Mouse (Mus musculus) stomach, postnatal 0 days (tissue): Measurements from ENCODE around the gene Gucy2d. TPM values are rescaled to one million over a fixed set of nuclear protein-coding genes. Genes with fewer than 3 reads are reported as not detected.

ENCODE experiments used
- ATAC-seq: fragments of 200-750 bp; cut with Nextera tagmentation; 2 replicates; pipeline ENCODE4 v1.8.0; 2017; ENCODE audit not compliant: low FRiP score, low TSS enrichment
- DNase-seq: peaks from one replicate; pipeline ENCODE4 v3.0.0-alpha.2; 2016; ENCODE audit warnings: low spot score
- H3K27ac ChIP-seq: fragments of 300-500 bp; sonication (generic); replicated peaks from 2 replicates; pipeline ENCODE4 v1.5.1; 2014; ENCODE audit warnings: mild to moderate bottlenecking, control low read depth
- H3K27me3 ChIP-seq: fragments of 300-500 bp; sonication (generic); 2 replicates; pipeline ENCODE4 v1.6.1; 2014; ENCODE audit warnings: low read length; ENCODE audit not compliant: control insufficient read depth, insufficient read depth
- H3K36me3 ChIP-seq: fragments of 300-500 bp; sonication (generic); 2 replicates; pipeline ENCODE4 v1.6.1; 2014; ENCODE audit warnings: low read length, mixed read lengths; ENCODE audit not compliant: control insufficient read depth, insufficient read depth
- H3K4me1 ChIP-seq: fragments of 300-500 bp; sonication (generic); replicated peaks from 2 replicates; pipeline ENCODE4 v1.6.1; 2014; ENCODE audit warnings: antibody characterized with exemption; ENCODE audit not compliant: control insufficient read depth, insufficient read depth
- H3K4me2 ChIP-seq: fragments of 300-500 bp; sonication (generic); replicated peaks from 2 replicates; pipeline ENCODE4 v1.6.1; 2014; ENCODE audit warnings: low read depth, mild to moderate bottlenecking, control low read depth, moderate library complexity
- H3K4me3 ChIP-seq: fragments of 300-500 bp; sonication (generic); 2 replicates; pipeline ENCODE4 v1.5.1; 2014; ENCODE audit warnings: low read depth, low read length, control low read depth
- H3K9ac ChIP-seq: fragments of 300-500 bp; sonication (generic); 2 replicates; pipeline ENCODE4 v1.6.1; 2014; ENCODE audit warnings: mild to moderate bottlenecking, low read length, control low read depth, mixed read lengths
- H3K9me3 ChIP-seq: fragments of 300-500 bp; sonication (generic); 2 replicates; pipeline ENCODE4 v1.6.1; 2016; ENCODE audit warnings: low read length; ENCODE audit not compliant: control insufficient read depth
- CTCF ChIP-seq: IDR thresholded peaks from 2 replicates; pipeline ENCODE4 v1.5.1; 2016; ENCODE audit warnings: antibody characterized with exemption, low read depth, mild to moderate bottlenecking, moderate library complexity
- EP300 ChIP-seq: optimal IDR thresholded peaks from 2 replicates; pipeline ENCODE3; 2016; ENCODE audit warnings: antibody characterized with exemption
- WGBS: fragments of 180-500 bp; shearing (Covaris S2); extraction: QIAGEN DNeasy Blood & Tissue Kit; methylation state at CpG from one replicate; pipeline ENCODE4 v1.1.7; 2014; 5-methylcytosine and 5-hydroxymethylcytosine counted together
- polyA plus RNA-seq: library from polyadenylated mRNA; unstranded; fragments of >200 nt; fragmentation: Nextera tagmentation; extraction: Ambion mirVana; gene quantifications from 2 replicates; pipeline ENCODE4 v1.2.1, GENCODE M21; 2015

The Gucy2d gene
- polyA plus RNA-seq, 1 experiment from 2014 or later = 0.02 TPM

DNA sequence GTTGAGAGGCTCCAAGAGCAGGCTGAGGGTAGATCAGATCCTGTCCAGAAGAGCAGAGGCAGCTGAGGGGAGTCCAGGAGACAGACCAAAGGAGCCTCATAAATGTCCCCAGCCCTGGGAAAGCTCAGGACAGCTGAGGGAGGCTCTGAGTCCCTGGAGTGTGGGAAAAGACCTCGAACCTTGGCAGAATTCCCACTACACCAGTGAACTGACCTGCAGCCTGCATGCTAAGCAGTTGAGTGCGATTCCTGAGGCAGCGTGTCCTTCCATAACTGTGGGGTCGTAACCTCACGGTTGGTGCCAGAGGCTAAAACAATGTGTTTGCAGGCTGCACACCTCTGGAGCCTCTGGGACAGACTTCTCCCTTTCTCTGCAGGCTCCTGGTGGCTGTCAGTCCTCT lies 20.9 kb upstream of the Gucy2d start:
- TF ChIP-seq CTCF = no peak
- TF ChIP-seq EP300 = no peak
- Histone ChIP-seq H3K9me3 (no peaks in the 10 kb centered on the region), H3K36me3 (no peaks in the 10 kb centered on the region), H3K4me2 (no peak overlapping the region), H3K4me3 (no peak overlapping the region), H3K9ac (0 out of 2 replicates have a peak overlapping the region, but pooled peaks have one; percentile 8), H3K4me1 (0 out of 2 replicates have a peak, but pooled peaks cover 4% of the 10 kb centered on the region), H3K27me3 (no peaks in the 10 kb centered on the region), H3K27ac (no peak overlapping the region)
- no peak for ATAC-seq
- WGBS = 77% methylated on average over 5 of the region's 5 CpGs
- no peak for DNase-seq

DNA sequence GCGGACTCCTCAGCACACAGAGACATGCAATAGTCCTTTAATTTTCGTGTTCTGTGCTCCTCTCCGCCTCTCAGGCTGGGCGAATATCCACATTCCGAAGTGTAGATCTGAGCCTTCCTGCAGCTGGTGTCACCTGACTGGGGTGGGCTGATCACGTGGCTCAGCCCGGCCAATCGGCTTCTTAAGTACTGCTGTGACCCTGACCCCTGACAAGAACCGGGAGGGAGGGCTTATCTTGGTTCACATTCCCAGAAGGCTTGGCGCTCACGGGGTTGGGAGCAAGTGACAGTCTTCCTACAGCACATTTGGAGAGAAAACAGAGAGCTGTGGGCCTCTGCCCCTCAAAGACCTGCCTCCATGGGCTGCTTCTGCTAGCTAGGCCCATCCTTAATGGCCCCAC lies 16.7 kb upstream of the Gucy2d start:
- ATAC-seq (0 out of 2 replicates have a peak, but pooled peaks have one; percentile 24), DNase-seq (no peak)
- H3K27ac ChIP-seq = no peak overlapping the region
- H3K4me3 ChIP-seq = no peak overlapping the region
- no peaks in the 10 kb centered on the region for H3K27me3 ChIP-seq
- no peaks in the 10 kb centered on the region for H3K9me3 ChIP-seq
- H3K9ac ChIP-seq = no peak overlapping the region
- no peaks in the 10 kb centered on the region for H3K4me1 ChIP-seq
- H3K36me3 ChIP-seq = no peaks in the 10 kb centered on the region
- no peak overlapping the region for H3K4me2 ChIP-seq
- no peak for TF ChIP-seq CTCF
- TF ChIP-seq EP300 = no peak
- WGBS = 62% methylated on average over 11 of the region's 11 CpGs

DNA sequence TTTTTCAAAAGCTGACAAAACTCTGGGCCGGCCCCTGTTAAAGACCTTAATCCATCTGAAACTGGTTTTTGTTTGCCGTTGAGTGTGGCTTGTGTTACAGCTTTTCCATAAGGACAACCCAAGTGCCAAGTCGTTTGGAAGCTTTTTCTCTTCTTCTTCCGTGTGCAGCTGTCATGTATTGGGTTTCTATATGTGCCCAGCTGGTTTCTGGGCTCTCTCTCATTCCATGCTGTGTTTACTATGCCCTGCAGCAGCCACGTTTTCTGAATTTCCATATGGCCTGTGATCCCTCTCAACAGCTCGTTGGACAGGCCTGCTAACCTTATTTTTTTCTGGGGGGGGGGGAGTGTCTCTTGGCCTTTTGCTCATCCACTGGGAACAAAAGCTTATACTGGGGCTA lies 15.8 kb upstream of the Gucy2d start:
- 34% methylated on average over 6 of the region's 6 CpGs for WGBS
- TF ChIP-seq EP300 (no peak), CTCF (no peak)
- no peaks in the 10 kb centered on the region for H3K27me3 ChIP-seq
- no peak overlapping the region for H3K4me3 ChIP-seq
- no peaks in the 10 kb centered on the region for H3K36me3 ChIP-seq
- H3K27ac ChIP-seq = no peak overlapping the region
- ATAC-seq = no peak
- no peak overlapping the region for H3K9ac ChIP-seq
- no peak overlapping the region for H3K4me2 ChIP-seq
- no peaks in the 10 kb centered on the region for H3K9me3 ChIP-seq
- no peak for DNase-seq
- H3K4me1 ChIP-seq = no peaks in the 10 kb centered on the region

DNA sequence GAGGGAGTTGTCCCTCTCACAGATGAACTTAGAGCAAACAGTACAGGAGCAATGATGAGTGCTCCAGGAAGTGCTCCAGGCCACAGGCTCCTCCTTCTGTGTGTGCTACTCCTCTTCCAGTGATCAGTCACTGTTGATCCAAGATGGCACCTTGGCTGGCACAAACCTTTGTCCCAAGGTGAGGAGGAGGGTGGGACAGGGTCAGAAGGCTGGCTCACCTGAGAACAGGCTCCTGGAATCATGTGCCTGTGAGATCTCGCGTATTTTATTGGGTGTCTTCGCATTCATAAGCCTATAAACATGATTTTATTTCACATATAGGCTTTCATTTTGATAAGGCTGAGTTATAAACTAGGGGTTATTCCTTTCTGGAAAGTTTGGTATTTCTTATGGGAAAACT lies 14.7 kb upstream of the Gucy2d start:
- WGBS = 88% methylated on average over 3 of the region's 3 CpGs
- Histone ChIP-seq H3K27ac (no peak overlapping the region), H3K4me3 (no peak overlapping the region), H3K4me1 (no peaks in the 10 kb centered on the region), H3K36me3 (no peaks in the 10 kb centered on the region), H3K4me2 (no peak overlapping the region), H3K9me3 (no peaks in the 10 kb centered on the region), H3K27me3 (no peaks in the 10 kb centered on the region), H3K9ac (no peak overlapping the region)
- ATAC-seq (no peak), DNase-seq (no peak)
- TF ChIP-seq EP300 (no peak), CTCF (no peak)

DNA sequence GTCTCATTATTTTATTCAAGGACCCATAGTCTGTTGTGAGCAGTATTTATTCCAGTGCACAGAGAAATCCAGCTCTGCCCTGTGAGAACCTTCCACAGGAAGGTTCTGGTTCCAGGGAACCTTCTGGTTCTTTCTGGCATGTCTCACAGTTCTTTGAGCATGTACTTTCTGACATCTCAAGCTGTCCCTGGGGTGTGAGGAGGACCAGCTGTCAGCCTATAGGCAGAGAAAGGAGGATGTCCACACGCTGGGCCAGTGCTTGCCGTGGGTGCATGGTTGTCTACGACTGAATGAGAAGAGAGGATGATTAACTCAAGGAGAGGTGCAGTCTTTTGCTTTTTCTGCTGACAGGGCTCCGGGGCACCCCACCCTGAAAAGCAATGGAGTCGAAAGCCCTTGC lies 13.6 kb upstream of the Gucy2d start:
- Histone ChIP-seq H3K36me3 (no peaks in the 10 kb centered on the region), H3K4me1 (no peaks in the 10 kb centered on the region), H3K9ac (no peak overlapping the region), H3K4me2 (no peak overlapping the region), H3K9me3 (no peaks in the 10 kb centered on the region), H3K27ac (no peak overlapping the region), H3K27me3 (no peaks in the 10 kb centered on the region), H3K4me3 (no peak overlapping the region)
- no peak for TF ChIP-seq EP300
- no peak for TF ChIP-seq CTCF
- DNase-seq = no peak
- 50% methylated on average over 5 of the region's 5 CpGs for WGBS
- ATAC-seq = no peak

DNA sequence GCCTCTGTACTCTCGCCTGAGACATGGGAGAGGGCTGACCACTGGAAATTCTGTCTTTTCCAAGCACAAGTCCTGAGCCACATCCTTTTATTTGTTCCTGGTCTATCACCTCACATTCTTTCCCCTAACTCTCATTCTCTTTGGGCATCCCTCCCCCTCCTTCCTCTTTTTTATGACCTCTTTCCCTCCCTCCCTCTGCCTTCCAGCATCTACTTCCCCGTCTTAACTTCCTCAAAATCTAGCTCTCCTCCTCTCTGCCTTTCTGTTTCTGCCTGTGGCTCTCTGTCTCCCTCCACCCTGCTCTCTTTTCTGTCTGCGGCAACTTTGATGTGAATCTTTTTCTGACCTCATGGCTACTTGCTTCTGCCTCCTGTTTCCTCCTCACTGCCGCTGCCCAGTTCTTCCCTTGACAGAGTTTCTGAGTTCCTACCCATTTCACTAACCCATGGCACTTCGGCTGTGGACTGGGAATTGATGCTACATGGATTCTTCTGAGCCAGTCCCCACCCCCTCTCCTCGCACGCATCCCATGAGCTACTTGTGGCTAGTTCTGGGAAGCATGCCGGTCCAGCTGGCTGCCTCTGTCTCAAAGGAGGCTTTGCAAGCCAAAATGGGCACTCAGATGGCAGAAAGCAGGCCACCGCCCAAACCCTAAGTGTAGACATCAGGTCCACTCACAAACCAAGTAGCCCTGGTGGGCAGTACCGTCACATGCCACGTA lies 12.9 kb upstream of the Gucy2d start:
- no peak overlapping the region for H3K27ac ChIP-seq
- no peak for DNase-seq
- 75% methylated on average over 11 of the region's 11 CpGs for WGBS
- H3K36me3 ChIP-seq = no peaks in the 10 kb centered on the region
- no peaks in the 10 kb centered on the region for H3K4me1 ChIP-seq
- no peaks in the 10 kb centered on the region for H3K27me3 ChIP-seq
- no peak for ATAC-seq
- TF ChIP-seq CTCF = no peak
- no peak for TF ChIP-seq EP300
- H3K9ac ChIP-seq = no peak overlapping the region
- H3K9me3 ChIP-seq = no peaks in the 10 kb centered on the region
- no peak overlapping the region for H3K4me3 ChIP-seq
- no peak overlapping the region for H3K4me2 ChIP-seq
